ENCODE assay signal across 19 mouse cellular contexts in the genomic region with DNA sequence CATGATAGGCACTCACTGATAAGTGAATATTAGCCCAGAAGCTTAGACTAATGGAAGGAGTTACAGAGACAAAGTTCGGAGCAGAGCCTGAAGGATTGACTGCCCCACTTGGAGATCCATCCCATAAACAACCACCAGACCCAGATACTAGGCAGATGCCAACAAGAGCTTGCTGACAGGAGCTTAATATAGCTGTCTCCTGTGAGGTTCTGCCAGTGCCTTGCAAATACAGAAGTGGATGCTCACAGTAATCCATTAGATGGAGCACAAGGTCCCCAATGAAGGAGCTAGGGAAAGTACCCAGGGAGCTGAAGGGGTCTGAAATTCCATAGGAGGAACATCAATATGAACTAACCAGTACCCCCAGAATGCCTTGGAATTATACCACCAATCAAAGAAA.
"Had no signal": no experiment of that assay in that cellular context is flagged by ENCODE, and none has a peak within 500 bp of the region (broad histone marks: within the 10 kb centered on the region; RNA-seq: fewer than 3 reads in every experiment).

No protein-coding gene starts in this region.

- ATAC-seq: midbrain, embryonic 16.5 days had no signal

- H3K36me3 ChIP-seq: midbrain, embryonic 10.5 days; midbrain, embryonic 12.5 days; neural tube, embryonic 13.5 days; neural tube, embryonic 15.5 days had no signal

- DNase-seq: lung, adult 18-20 months; lung, embryonic 14.5 days; lung, postnatal 10 days; lung, postnatal 4 days; midbrain, embryonic 14.5 days; retina, postnatal 1 day; right cerebral cortex, adult 18-20 months; right cerebral cortex, postnatal 25 days; right cerebral cortex, postnatal 4 days; spleen, adult 18-20 months; thymus, adult 18-20 months; thymus, postnatal 14 days; thymus, postnatal 36 days had no signal

- H3K9me3 ChIP-seq: midbrain, embryonic 10.5 days; midbrain, embryonic 12.5 days; neural tube, embryonic 13.5 days; neural tube, embryonic 15.5 days had no signal

- H3K4me3 ChIP-seq: midbrain, embryonic 10.5 days; midbrain, embryonic 12.5 days; myocyte; neural tube, embryonic 13.5 days; neural tube, embryonic 15.5 days had no signal

- H3K27me3 ChIP-seq: midbrain, embryonic 12.5 days; neural tube, embryonic 13.5 days; neural tube, embryonic 15.5 days had no signal

- H3K27ac ChIP-seq: midbrain, embryonic 10.5 days; midbrain, embryonic 12.5 days; neural tube, embryonic 13.5 days; neural tube, embryonic 15.5 days had no signal

- H3K9ac ChIP-seq: lung, embryonic 14.5 days; midbrain, embryonic 12.5 days; neural tube, embryonic 13.5 days; neural tube, embryonic 15.5 days had no signal

- H3K4me1 ChIP-seq: midbrain, embryonic 10.5 days; midbrain, embryonic 12.5 days; neural tube, embryonic 13.5 days; neural tube, embryonic 15.5 days had no signal

- H3K4me2 ChIP-seq: lung, embryonic 14.5 days; midbrain, embryonic 12.5 days; neural tube, embryonic 13.5 days; neural tube, embryonic 15.5 days had no signal
